Mouse (Mus musculus) central nervous system, embryonic 14 days (tissue): ENCODE data around the gene Efcab10. TPM values are rescaled to one million over a fixed set of nuclear protein-coding genes. Genes with fewer than 3 reads are reported as not detected.

Experiments
- polyA plus RNA-seq: library from polyadenylated mRNA; depleted of rRNA; stranded (reverse); fragments of >200 nt; gene quantifications from 2 replicates; pipeline ENCODE4 v1.2.3, GENCODE M21; 2012; rRNA removed

Efcab10 gene
- polyA plus RNA-seq, result 1.5 and 1.8 TPM in 2 replicates

GRCm38 (mm10) chr12:33394804-33395623 lies at the start of gene Efcab10:
TSS of gene Efcab10 (plus strand) at chr12:33394854.

GRCm38 (mm10) chr12:33429387-33430160 lies 34.9 kb downstream of the Efcab10 start, which contains the start of gene Twistnb:
TSS of gene Twistnb (plus strand) at chr12:33429635.

Other genes starting within 250 kb of the Efcab10 start
- 32.0 and 35.4 TPM in 2 replicates for gene Atxn7l1, start 247.2 kb upstream of the Efcab10 start, polyA plus RNA-seq
- 11.2 and 12.3 TPM in 2 replicates for gene Twistnb, start 34.8 kb downstream of the Efcab10 start, polyA plus RNA-seq